Mouse (Mus musculus) cerebellum, adult 2 months (tissue): ENCODE results near the gene Cyp2g1. TPM values are rescaled to one million over a fixed set of nuclear protein-coding genes. Genes with fewer than 3 reads are reported as not detected.

ENCODE experiments used
- DNase-seq, 2 experiments: peaks; one replicate each; pipeline ENCODE4 v3.0.0; 2021
- H3K27ac ChIP-seq: fragments of 200-500 bp; 2 replicates; pipeline ENCODE4 v1.5.1; 2012; ENCODE audit warnings: low read length, control low read depth, inconsistent platforms; ENCODE audit not compliant: insufficient read depth
- H3K27me3 ChIP-seq: fragments of 200-500 bp; 2 replicates; pipeline ENCODE4 v1.6.1; 2012; ENCODE audit warnings: inconsistent platforms, mild to moderate bottlenecking, low read length, moderate library complexity; ENCODE audit not compliant: control insufficient read depth, insufficient read depth
- H3K4me1 ChIP-seq: fragments of 200-500 bp; 2 replicates; pipeline ENCODE4 v1.6.1; 2011; ENCODE audit warnings: low read length; ENCODE audit not compliant: control insufficient read depth, insufficient read depth
- H3K4me3 ChIP-seq: fragments of 200-500 bp; replicated peaks from 2 replicates; pipeline ENCODE3; 2011; ENCODE audit warnings: mild to moderate bottlenecking, low read depth, low read length, control low read depth; ENCODE audit not compliant: insufficient read depth
- CTCF ChIP-seq: fragments of 200-500 bp; IDR thresholded peaks from 2 replicates; pipeline ENCODE4 v1.5.1; 2011; ENCODE audit warnings: low read depth, mild to moderate bottlenecking, control low read depth, low read length, moderate library complexity, borderline replicate concordance; ENCODE audit not compliant: insufficient read depth
- POLR2A ChIP-seq: fragments of 200-500 bp; IDR thresholded peaks from 2 replicates; pipeline ENCODE4 v1.6.1; 2011; ENCODE audit warnings: low read length, control low read depth, borderline replicate concordance; ENCODE audit not compliant: insufficient read depth
- WGBS: fragments of 180-500 bp; shearing (Covaris S2); methylation state at CpG from one replicate; pipeline ENCODE4 v1.1.7; 2018; 5-methylcytosine and 5-hydroxymethylcytosine counted together
- polyA plus RNA-seq: library from polyadenylated mRNA; depleted of rRNA; stranded (reverse); fragments of >200 nt; gene quantifications from 2 replicates; pipeline ENCODE4 v1.2.3, GENCODE M21; 2012; rRNA removed

Gene Cyp2g1
- not detected in 2 replicates for polyA plus RNA-seq

- H3K4me1 ChIP-seq, result no peaks in the 10 kb centered on the region
- 85% methylated on average over 2 of the region's 2 CpGs for WGBS
- no peaks in the 10 kb centered on the region for H3K27me3 ChIP-seq
- H3K27ac ChIP-seq, result no peak within 1 kb of the TSS
- no peak for DNase-seq
- TF ChIP-seq POLR2A (no peak), CTCF (no peak)
- H3K4me3 ChIP-seq, result no peak within 1 kb of the TSS
These were observed at the start of gene Cyp2g1 for GRCm38 (mm10) chr7:26808592-26808991. Gene Cyp2g1 (plus strand): TSS chr7:26808892.

DNA sequence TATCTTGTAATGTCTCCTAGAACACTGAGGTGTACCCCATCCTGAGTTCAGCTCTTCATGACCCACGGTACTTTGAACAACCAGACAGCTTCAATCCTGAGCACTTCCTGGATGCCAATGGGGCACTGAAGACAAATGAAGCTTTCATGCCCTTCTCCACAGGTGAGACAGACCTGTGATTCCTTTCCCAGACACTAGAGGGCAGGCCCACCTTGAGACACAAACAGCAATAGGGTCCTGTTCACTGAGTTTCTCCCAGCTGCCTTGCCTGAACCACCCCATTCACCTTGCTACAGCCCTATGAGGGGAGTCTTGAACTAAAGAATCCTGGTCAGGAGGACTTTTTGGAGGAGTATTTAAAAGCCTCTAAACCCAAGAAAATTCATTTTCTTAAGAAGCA is 41.6 kb upstream of the Cyp2g1 start:
- H3K27ac ChIP-seq, result no peak overlapping the region
- DNase-seq, result no peak
- H3K4me3 ChIP-seq, result no peak overlapping the region
- no peaks in the 10 kb centered on the region for H3K4me1 ChIP-seq
- TF ChIP-seq POLR2A, result no peak
- no peaks in the 10 kb centered on the region for H3K27me3 ChIP-seq
- 74% methylated on average over 1 of the region's 1 CpGs for WGBS

- Histone ChIP-seq H3K27ac (no peak overlapping the region), H3K4me1 (no peaks in the 10 kb centered on the region), H3K27me3 (no peaks in the 10 kb centered on the region), H3K4me3 (no peak overlapping the region)
- 76% methylated on average over 9 of the region's 9 CpGs for WGBS
- no peak for DNase-seq
- no peak for TF ChIP-seq POLR2A
- TF ChIP-seq CTCF, result no peak
These were observed 38.7 kb upstream of the Cyp2g1 start for GRCm38 (mm10) chr7:26769881-26770470.

DNA sequence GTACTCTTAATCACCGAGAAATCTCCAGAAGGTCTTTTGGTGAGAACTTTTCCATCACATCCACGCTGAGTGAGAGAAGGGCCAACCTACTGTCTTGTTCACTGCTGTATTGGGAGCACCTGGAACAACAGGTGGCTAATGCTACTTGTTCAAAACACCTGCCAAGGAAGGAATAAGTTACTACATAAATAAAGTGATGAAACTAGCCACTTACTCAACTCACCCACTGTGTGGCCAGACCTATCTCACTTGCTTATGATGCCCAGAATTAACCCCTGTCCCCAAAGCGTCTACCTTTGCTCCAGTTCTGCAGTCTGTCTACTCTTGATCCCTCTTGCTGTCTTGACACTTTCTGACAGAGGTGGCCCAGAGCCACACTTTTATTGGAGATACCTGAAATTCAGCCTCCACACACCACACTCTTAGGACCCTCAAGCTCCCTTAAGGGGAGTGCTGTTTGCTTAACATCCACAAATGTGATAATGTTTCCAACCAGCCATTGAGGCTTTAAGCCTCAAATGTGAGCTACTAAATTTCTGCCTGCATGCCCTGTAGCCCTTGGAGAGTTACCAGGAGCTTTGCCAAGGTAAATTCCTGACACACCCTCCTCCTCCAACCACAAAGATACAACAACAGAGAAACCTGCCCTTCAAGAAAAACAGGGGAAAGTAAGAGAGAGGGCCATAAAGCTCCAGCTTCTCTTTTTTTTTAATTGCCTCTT is 35.7 kb upstream of the Cyp2g1 start:
- 67% methylated on average over 3 of the region's 3 CpGs for WGBS
- TF ChIP-seq POLR2A (no peak), CTCF (no peak)
- Histone ChIP-seq H3K27me3 (no peaks in the 10 kb centered on the region), H3K4me3 (no peak overlapping the region), H3K27ac (no peak overlapping the region), H3K4me1 (no peaks in the 10 kb centered on the region)
- DNase-seq, result no peak

DNA sequence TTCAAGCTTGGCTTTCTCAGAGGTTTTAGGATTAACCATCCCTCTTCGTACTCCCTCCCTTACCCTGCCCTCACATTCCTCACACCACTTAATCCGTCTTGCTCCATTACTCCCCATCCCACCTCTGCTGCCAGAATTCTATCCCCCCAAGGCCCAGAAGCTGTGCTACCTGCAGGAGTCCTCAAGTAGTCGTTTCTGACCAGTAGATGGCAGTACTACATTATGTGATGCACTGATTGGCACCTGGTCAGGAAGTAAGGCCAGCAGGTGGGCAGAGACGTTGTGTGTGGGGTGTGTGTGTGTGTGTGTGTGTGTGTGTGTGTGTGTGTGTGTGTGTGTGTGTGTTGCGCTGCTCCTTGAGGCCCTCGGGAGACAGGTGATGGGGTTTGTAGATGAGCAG is 32.8 kb upstream of the Cyp2g1 start:
- H3K4me1 ChIP-seq, result no peaks in the 10 kb centered on the region
- WGBS, result 21% methylated on average over 6 of the region's 6 CpGs
- H3K27me3 ChIP-seq, result no peaks in the 10 kb centered on the region; the same call in 1 of the 2 replicates
- no peak for DNase-seq
- H3K27ac ChIP-seq, result no peak overlapping the region
- no peak for TF ChIP-seq CTCF
- TF ChIP-seq POLR2A, result no peak
- H3K4me3 ChIP-seq, result no peak overlapping the region

DNA sequence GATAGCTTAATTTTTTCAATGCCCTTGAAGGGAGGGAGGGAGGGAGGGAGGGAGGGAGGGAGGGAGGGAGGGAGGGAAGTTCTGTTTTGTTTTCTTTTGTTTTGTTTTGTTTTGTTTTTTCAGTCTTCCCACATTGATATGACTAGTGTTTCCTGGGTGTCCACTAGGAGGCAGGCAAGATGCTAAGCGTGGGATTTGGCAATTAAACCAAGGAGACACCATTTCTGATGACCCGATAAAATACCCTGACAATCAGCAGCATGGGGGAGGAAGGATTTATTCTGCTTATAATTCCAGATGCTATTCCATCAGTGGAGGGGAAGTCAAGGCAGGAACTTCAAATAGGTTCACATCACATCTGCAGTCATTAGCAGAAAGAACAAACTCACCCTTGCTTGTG is 30.9 kb upstream of the Cyp2g1 start:
- 48% methylated on average over 2 of the region's 2 CpGs for WGBS

GRCm38 (mm10) chr7:26778474-26778873 is 30.2 kb upstream of the Cyp2g1 start:
- Histone ChIP-seq H3K4me3 (no peak overlapping the region), H3K4me1 (no peaks in the 10 kb centered on the region), H3K27me3 (no peaks in the 10 kb centered on the region; the same call in 1 of the 2 replicates), H3K27ac (no peak overlapping the region)
- WGBS, result 28% methylated on average over 6 of the region's 6 CpGs
- peak; percentile 19; the same call in 1 of the 2 replicates for TF ChIP-seq CTCF
- TF ChIP-seq POLR2A, result no peak
- peak in 1 of 2 experiments; percentile 9 for DNase-seq

More for the DNA sequence above, 30.9 kb upstream of the Cyp2g1 start:
- Histone ChIP-seq H3K27ac (no peak overlapping the region), H3K4me1 (no peaks in the 10 kb centered on the region), H3K4me3 (no peak overlapping the region), H3K27me3 (no peaks in the 10 kb centered on the region; the same call in 1 of the 2 replicates)
- no peak for DNase-seq
- TF ChIP-seq POLR2A, result no peak
- TF ChIP-seq CTCF, result no peak
